Mouse (Mus musculus) cerebellum, adult 11-12 months (tissue): ENCODE measurements around the gene Actr3.

Experiments used
- DNase-seq: peaks from one replicate; pipeline ENCODE4 v3.0.0; 2022

The Actr3 gene

DNA sequence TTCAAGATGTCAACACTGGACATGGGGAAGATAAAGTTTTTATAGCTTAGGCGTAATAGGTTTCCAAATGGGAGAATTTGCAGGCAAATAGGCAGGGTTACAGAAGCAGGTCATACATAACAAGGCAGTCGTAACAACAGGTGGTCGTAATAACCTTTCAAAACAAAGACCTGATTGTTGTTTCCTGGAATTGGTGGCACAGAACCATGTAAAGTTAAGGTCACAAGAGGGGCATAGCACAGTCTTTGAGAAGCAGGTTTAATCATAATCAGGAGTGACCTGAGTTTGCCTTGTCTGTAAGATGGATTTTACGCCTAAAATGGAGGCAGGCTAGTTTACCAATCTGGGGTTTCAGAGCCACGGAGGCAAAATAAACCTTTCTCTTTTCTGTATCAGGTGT is 84.7 kb downstream of the Actr3 start:
- DNase-seq, result no peak

DNA sequence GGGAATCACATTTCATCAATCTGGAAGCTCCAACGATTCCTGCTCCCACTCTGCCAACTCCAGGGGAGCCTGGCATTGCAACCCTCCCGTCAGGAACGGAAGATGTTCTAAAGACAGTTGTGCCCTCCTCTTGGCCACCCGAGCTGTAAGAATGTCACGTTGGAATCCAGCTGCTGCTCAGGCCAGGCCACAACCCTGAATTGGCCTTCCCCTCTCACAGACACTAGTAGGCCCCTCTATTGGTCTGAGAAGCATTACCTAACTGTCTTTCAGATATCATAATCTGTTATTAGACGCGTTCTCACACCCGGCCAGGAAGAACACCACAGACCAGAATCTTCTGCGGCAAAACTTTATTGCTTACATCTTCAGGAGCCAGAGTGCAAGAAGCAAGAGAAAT is 89.7 kb downstream of the Actr3 start:
- no peak for DNase-seq

DNA sequence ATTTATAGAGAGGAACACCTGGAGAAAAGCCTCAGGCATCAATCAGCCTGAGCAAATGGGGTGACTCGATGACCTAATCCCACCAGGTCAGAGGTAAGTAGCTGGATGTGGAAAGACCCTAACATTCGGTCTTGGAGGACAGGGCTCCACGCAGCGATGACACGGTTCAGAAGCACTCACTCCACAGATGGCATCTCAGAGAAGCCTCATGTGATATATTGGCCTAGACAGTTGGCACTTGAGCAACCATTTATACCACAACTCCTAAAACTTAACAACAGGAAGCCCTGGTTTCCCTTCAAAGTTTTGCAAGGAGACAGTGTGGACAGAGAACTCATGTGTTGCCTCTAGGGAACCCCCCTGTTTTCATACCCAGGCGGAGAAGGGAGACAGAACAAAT is 90.1 kb downstream of the Actr3 start:
- DNase-seq, result no peak

DNA sequence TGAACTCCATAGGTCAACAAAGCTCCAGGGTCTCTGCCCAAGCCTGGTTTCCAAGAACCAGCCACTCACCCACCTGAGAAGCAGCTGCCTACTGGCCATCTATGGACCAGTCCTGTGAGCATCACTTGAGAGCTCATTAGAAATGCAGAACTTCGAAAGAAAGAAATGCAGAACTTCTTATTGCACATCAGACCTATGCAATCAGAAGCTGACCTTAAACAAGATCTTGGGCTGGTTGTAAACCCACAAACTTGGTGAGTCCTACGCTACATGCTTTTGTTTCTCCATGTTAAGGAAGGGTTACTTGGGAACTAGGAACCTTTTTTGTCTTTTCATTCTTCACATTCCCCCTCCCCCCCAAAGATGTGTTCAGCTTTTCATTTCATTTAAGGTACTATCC is 92.4 kb downstream of the Actr3 start:
- no peak for DNase-seq
